Mouse (Mus musculus) kidney, adult 2 months (tissue): ENCODE results near the gene Clk3.

Experiments used
- CTCF ChIP-seq: fragments of 200-500 bp; conservative IDR thresholded peaks from 2 replicates; pipeline ENCODE4 v1.5.1; 2011; ENCODE audit warnings: low read depth, mild to moderate bottlenecking, control low read depth, low read length, moderate library complexity, mixed read lengths; ENCODE audit not compliant: insufficient read depth, insufficient read length
- POLR2A ChIP-seq: fragments of 200-500 bp; IDR thresholded peaks from one replicate; pipeline ENCODE4 v1.6.1; 2011; ENCODE audit warnings: low read depth, low read length, control low read depth

GRCm38 (mm10) chr9:57789733-57790132, 24.1 kb upstream of the Clk3 start:
- no peak for TF ChIP-seq POLR2A
- no peak for TF ChIP-seq CTCF
